Mouse (Mus musculus): ENCODE data around the gene Haus8.

DNA sequence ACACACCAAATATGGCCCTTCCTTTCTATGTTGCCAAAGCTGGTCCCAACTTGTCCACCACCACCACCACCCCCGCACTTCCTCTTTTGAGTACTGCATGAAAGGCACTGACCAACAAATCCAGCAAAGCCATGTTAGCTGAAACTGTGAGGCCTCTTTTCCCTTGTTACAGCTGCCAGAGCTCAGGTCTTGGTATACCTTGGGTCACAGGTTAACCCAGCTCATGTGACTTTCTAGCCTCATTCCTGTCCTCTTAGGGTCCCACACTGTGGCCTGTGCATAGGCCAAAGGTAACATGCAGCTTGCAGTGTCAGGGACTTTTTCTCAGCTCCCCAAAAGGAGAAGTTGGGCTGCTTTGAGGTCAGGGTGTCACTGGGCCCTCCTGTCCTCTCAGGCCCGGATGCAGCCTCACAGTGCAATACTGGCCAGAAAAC, 23.5 kb upstream of the Haus8 start:
- no peak for TF ChIP-seq MAX (IDR thresholded peaks at IDR 0.05)
- TF ChIP-seq CTCF (IDR thresholded peaks at IDR 0.05; ENCODE audit: control insufficient read depth, insufficient read depth, insufficient read length): no peak

Data from C2C12 (cell line).